Mouse (Mus musculus) right cerebral cortex, postnatal 10 days (tissue): ENCODE results near the gene Cacng7.

ENCODE experiments used
- DNase-seq, 2 experiments: peaks; one replicate each; pipeline ENCODE4 v3.0.0; 2021; ENCODE audit warnings: low spot score in 2 of 2

The Cacng7 gene

GRCm38 (mm10) chr7:3302556-3303275 is 30.0 kb upstream of the Cacng7 start:
- no peak for DNase-seq

GRCm38 (mm10) chr7:3303276-3303781 is 29.4 kb upstream of the Cacng7 start:
- DNase-seq: peak; percentile 83 to 85

- peak in 1 of 2 experiments; percentile 48 for DNase-seq
Measured at GRCm38 (mm10) chr7:3303789-3304188, 29.0 kb upstream of the Cacng7 start.

GRCm38 (mm10) chr7:3304298-3304697 is 28.5 kb upstream of the Cacng7 start:
- DNase-seq: peak; percentile 67 to 80

- DNase-seq: no peak
Measured at GRCm38 (mm10) chr7:3306400-3306799, 26.4 kb upstream of the Cacng7 start.

GRCm38 (mm10) chr7:3308646-3309045 is 24.1 kb upstream of the Cacng7 start:
- no peak for DNase-seq

GRCm38 (mm10) chr7:3310233-3310632 is 22.5 kb upstream of the Cacng7 start:
- no peak for DNase-seq

- no peak for DNase-seq
Measured at GRCm38 (mm10) chr7:3313571-3313970, 19.2 kb upstream of the Cacng7 start.

- DNase-seq: no peak
Measured at GRCm38 (mm10) chr7:3314121-3314520, 18.6 kb upstream of the Cacng7 start.

- DNase-seq: no peak
Measured at GRCm38 (mm10) chr7:3317704-3318103, 15.1 kb upstream of the Cacng7 start.

GRCm38 (mm10) chr7:3320856-3321255 is 11.9 kb upstream of the Cacng7 start:
- no peak for DNase-seq

GRCm38 (mm10) chr7:3323826-3324225 is 8.9 kb upstream of the Cacng7 start:
- no peak for DNase-seq

- DNase-seq: no peak
Measured at GRCm38 (mm10) chr7:3327961-3328360, 4.8 kb upstream of the Cacng7 start.

GRCm38 (mm10) chr7:3329776-3330546 is 2.8 kb upstream of the Cacng7 start:
- peak; percentile 81 to 87 for DNase-seq

- no peak for DNase-seq
Measured at GRCm38 (mm10) chr7:3331171-3331570, 1.6 kb upstream of the Cacng7 start.

- peak; percentile 91 to 92 for DNase-seq
Measured at GRCm38 (mm10) chr7:3331581-3332223, 1.1 kb upstream of the Cacng7 start.

- DNase-seq: no peak
Measured at GRCm38 (mm10) chr7:3332224-3332615, 535 bp upstream of the Cacng7 start.

GRCm38 (mm10) chr7:3333542-3333941 is 787 bp downstream of the Cacng7 start:
- DNase-seq: peak in 1 of 2 experiments; percentile 48

GRCm38 (mm10) chr7:3336412-3336811 is 3.7 kb downstream of the Cacng7 start:
- no peak for DNase-seq

- DNase-seq: no peak
Measured at GRCm38 (mm10) chr7:3338286-3338935, 5.7 kb downstream of the Cacng7 start.

GRCm38 (mm10) chr7:3339010-3339409 is 6.3 kb downstream of the Cacng7 start:
- DNase-seq: no peak

GRCm38 (mm10) chr7:3343861-3344260 is 11.1 kb downstream of the Cacng7 start:
- DNase-seq: no peak
